Mouse (Mus musculus) ES-Bruce4 (cell line): Measurements from ENCODE around the gene Vps37b. TPM values are rescaled to one million over a fixed set of nuclear protein-coding genes. Genes with fewer than 3 reads are reported as not detected.

Source experiments
- H3K27ac ChIP-seq: 2 replicates; pipeline ENCODE4 v1.5.1; 2012; ENCODE audit warnings: low read length, inconsistent platforms; ENCODE audit not compliant: insufficient read depth
- H3K27me3 ChIP-seq: 2 replicates; pipeline ENCODE4 v1.6.1; 2012; ENCODE audit warnings: mild to moderate bottlenecking, low read length, inconsistent platforms; ENCODE audit not compliant: control insufficient read depth, poor library complexity, insufficient read depth, severe bottlenecking
- H3K36me3 ChIP-seq: 2 replicates; pipeline ENCODE4 v1.6.1; 2012; ENCODE audit warnings: inconsistent platforms, mild to moderate bottlenecking, low read length, moderate library complexity; ENCODE audit not compliant: control insufficient read depth, poor library complexity, insufficient read depth, severe bottlenecking
- H3K4me1 ChIP-seq: one replicate; pipeline ENCODE4 v1.8.1; 2011; ENCODE audit warnings: low read length; ENCODE audit not compliant: control insufficient read depth, insufficient read depth
- H3K4me3 ChIP-seq: 2 replicates; pipeline ENCODE4 v1.5.1; 2011; ENCODE audit warnings: low read depth, mild to moderate bottlenecking, low read length
- H3K9ac ChIP-seq: 2 replicates; pipeline ENCODE4 v1.6.1; 2012; ENCODE audit warnings: low read depth, mild to moderate bottlenecking, inconsistent platforms; ENCODE audit not compliant: poor library complexity, severe bottlenecking
- H3K9me3 ChIP-seq: replicated peaks from 2 replicates; pipeline ENCODE4 v1.6.1; 2012; ENCODE audit warnings: mild to moderate bottlenecking, low read length, inconsistent platforms; ENCODE audit not compliant: control insufficient read depth, poor library complexity, insufficient read depth, severe bottlenecking
- CTCF ChIP-seq: IDR thresholded peaks from one replicate; pipeline ENCODE4 v1.8.1; 2011; ENCODE audit warnings: low read depth, low read length
- EP300 ChIP-seq: IDR thresholded peaks from 2 replicates; pipeline ENCODE4 v1.6.1; 2011; ENCODE audit warnings: low read depth, low read length; ENCODE audit not compliant: insufficient read depth
- POLR2A ChIP-seq: IDR thresholded peaks from one replicate; pipeline ENCODE4 v1.8.1; 2011; ENCODE audit warnings: low read length; ENCODE audit not compliant: insufficient read depth
- polyA plus RNA-seq: library from polyadenylated mRNA; stranded (reverse); fragments of >200 nt; gene quantifications from 2 replicates; pipeline ENCODE4 v1.2.4, GENCODE M21; 2011; ENCODE audit warnings: low read depth; ENCODE audit not compliant: missing spikeins, insufficient read depth, insufficient read length

Vps37b gene
- polyA plus RNA-seq, 1 experiment: 11.9 TPM

GRCm38 (mm10) chr5:123972453-123972852, 59.6 kb downstream of the Vps37b start:
- TF ChIP-seq POLR2A (no peak), CTCF (no peak), EP300 (no peak)

GRCm38 (mm10) chr5:123970576-123970975, 61.5 kb downstream of the Vps37b start:
- no peak for TF ChIP-seq POLR2A
- no peak for TF ChIP-seq CTCF
- no peak for TF ChIP-seq EP300
- Histone ChIP-seq H3K36me3 (no peaks in the 10 kb centered on the region), H3K4me3 (no peak overlapping the region), H3K9me3 (no peaks in the 10 kb centered on the region), H3K4me1 (no peaks in the 10 kb centered on the region), H3K27ac (no peak overlapping the region), H3K27me3 (no peaks in the 10 kb centered on the region), H3K9ac (no peak overlapping the region)

More at GRCm38 (mm10) chr5:123972453-123972852, 59.6 kb downstream of the Vps37b start:
- Histone ChIP-seq H3K27ac (no peak overlapping the region), H3K27me3 (no peaks in the 10 kb centered on the region), H3K9ac (no peak overlapping the region), H3K9me3 (no peaks in the 10 kb centered on the region), H3K36me3 (no peaks in the 10 kb centered on the region), H3K4me3 (no peak overlapping the region), H3K4me1 (no peaks in the 10 kb centered on the region)

GRCm38 (mm10) chr5:123969216-123969615, 62.9 kb downstream of the Vps37b start:
- no peaks in the 10 kb centered on the region for H3K27me3 ChIP-seq
- H3K9me3 ChIP-seq: no peaks in the 10 kb centered on the region
- no peak overlapping the region for H3K9ac ChIP-seq
- no peak for TF ChIP-seq POLR2A
- no peak for TF ChIP-seq CTCF
- TF ChIP-seq EP300: no peak
- no peaks in the 10 kb centered on the region for H3K36me3 ChIP-seq
- no peak overlapping the region for H3K27ac ChIP-seq
- no peak overlapping the region for H3K4me3 ChIP-seq
- no peaks in the 10 kb centered on the region for H3K4me1 ChIP-seq

- no peak overlapping the region for H3K27ac ChIP-seq
- no peaks in the 10 kb centered on the region for H3K4me1 ChIP-seq
- no peak overlapping the region for H3K4me3 ChIP-seq
- TF ChIP-seq POLR2A: no peak
- TF ChIP-seq CTCF: no peak
- TF ChIP-seq EP300: no peak
- no peak overlapping the region for H3K9ac ChIP-seq
- no peaks in the 10 kb centered on the region for H3K9me3 ChIP-seq
- no peaks in the 10 kb centered on the region for H3K27me3 ChIP-seq
- no peaks in the 10 kb centered on the region for H3K36me3 ChIP-seq
Measured at GRCm38 (mm10) chr5:123968468-123968867, 63.6 kb downstream of the Vps37b start.

- Histone ChIP-seq H3K4me1 (no peaks in the 10 kb centered on the region), H3K27ac (no peak overlapping the region), H3K4me3 (no peak overlapping the region), H3K27me3 (no peaks in the 10 kb centered on the region), H3K36me3 (no peaks in the 10 kb centered on the region), H3K9me3 (no peaks in the 10 kb centered on the region), H3K9ac (no peak overlapping the region)
- TF ChIP-seq CTCF (no peak), EP300 (no peak), POLR2A (no peak)
Measured at GRCm38 (mm10) chr5:123966759-123967158, 65.3 kb downstream of the Vps37b start.

DNA sequence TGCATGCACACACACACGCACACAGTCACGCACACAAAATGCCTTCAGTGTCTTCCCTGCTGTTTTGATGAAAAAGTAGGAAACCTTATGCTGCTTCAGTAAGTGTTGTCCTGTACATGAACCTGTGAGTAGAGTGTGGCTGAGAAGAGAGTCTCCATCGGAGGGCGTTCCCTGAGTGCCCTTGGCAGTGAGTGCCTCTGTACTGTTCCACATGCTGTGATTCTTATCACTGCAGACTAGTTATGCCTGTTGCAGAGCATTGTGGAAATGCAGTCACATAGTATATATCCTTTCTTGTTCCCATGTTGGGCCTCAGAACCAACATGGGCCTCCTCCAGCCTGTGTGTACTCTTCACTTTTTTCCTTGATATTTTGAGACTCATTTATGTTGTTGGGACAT, 67.9 kb downstream of the Vps37b start:
- Histone ChIP-seq H3K36me3 (no peaks in the 10 kb centered on the region), H3K9ac (no peak overlapping the region), H3K9me3 (no peaks in the 10 kb centered on the region), H3K27ac (no peak overlapping the region), H3K27me3 (no peaks in the 10 kb centered on the region), H3K4me1 (no peaks in the 10 kb centered on the region), H3K4me3 (no peak overlapping the region)
- no peak for TF ChIP-seq EP300
- no peak for TF ChIP-seq CTCF
- no peak for TF ChIP-seq POLR2A
